Mouse (Mus musculus) retina, adult 2 months (tissue): Measurements from ENCODE around the gene Prss45.
A peak's percentile ranks its signal among the peaks of the same experiment; 100 is the strongest.

Source experiments
- DNase-seq: peaks from one replicate; pipeline ENCODE4 v3.0.0-alpha.2; 2012; ENCODE audit warnings: low read depth, low spot score

The Prss45 gene

GRCm38 (mm10) chr9:110857781-110858472 lies 23.5 kb downstream of the Prss45 start, which contains the start of gene Prss50:
TSS of gene Prss50 (plus strand) at chr9:110857967.
- DNase-seq, result no peak

GRCm38 (mm10) chr9:110858523-110858922 lies 24.1 kb downstream of the Prss45 start:
- DNase-seq, result no peak

- no peak for DNase-seq
These were observed 24.7 kb downstream of the Prss45 start for GRCm38 (mm10) chr9:110858967-110859596.

GRCm38 (mm10) chr9:110871030-110871429 lies 36.6 kb downstream of the Prss45 start:
- DNase-seq, result peak; percentile 18

GRCm38 (mm10) chr9:110873681-110874659 lies 39.6 kb downstream of the Prss45 start:
- no peak for DNase-seq

- DNase-seq, result no peak
These were observed 40.3 kb downstream of the Prss45 start for GRCm38 (mm10) chr9:110874660-110875191.

GRCm38 (mm10) chr9:110875288-110875695 lies 40.9 kb downstream of the Prss45 start:
- no peak for DNase-seq

GRCm38 (mm10) chr9:110877353-110877752 lies 43.0 kb downstream of the Prss45 start:
- no peak for DNase-seq

GRCm38 (mm10) chr9:110877888-110878287 lies 43.5 kb downstream of the Prss45 start:
- DNase-seq, result no peak

- no peak for DNase-seq
These were observed 45.0 kb downstream of the Prss45 start, which contains the start of gene Als2cl for GRCm38 (mm10) chr9:110879191-110879920. TSS of gene Als2cl (plus strand) at chr9:110879870.

- DNase-seq, result no peak
These were observed 45.7 kb downstream of the Prss45 start, which contains the start of gene Tmie for GRCm38 (mm10) chr9:110879998-110880561. TSS of gene Tmie (minus strand) at chr9:110880113.

GRCm38 (mm10) chr9:110880772-110881171 lies 46.4 kb downstream of the Prss45 start:
- DNase-seq, result no peak

- DNase-seq, result no peak
These were observed 47.6 kb downstream of the Prss45 start for GRCm38 (mm10) chr9:110881953-110882352.

- DNase-seq, result no peak
These were observed 53.3 kb downstream of the Prss45 start for GRCm38 (mm10) chr9:110887388-110888303.

GRCm38 (mm10) chr9:110888935-110889334 lies 54.5 kb downstream of the Prss45 start:
- no peak for DNase-seq

- no peak for DNase-seq
These were observed 55.8 kb downstream of the Prss45 start for GRCm38 (mm10) chr9:110890026-110890783.
